Mouse (Mus musculus): ENCODE results near the gene Lrp8. TPM values are rescaled to one million over a fixed set of nuclear protein-coding genes. Genes with fewer than 3 reads are reported as not detected.

The Lrp8 gene
- polyA plus RNA-seq, 1 experiment from 2014 or later, result 3.1 TPM

DNA sequence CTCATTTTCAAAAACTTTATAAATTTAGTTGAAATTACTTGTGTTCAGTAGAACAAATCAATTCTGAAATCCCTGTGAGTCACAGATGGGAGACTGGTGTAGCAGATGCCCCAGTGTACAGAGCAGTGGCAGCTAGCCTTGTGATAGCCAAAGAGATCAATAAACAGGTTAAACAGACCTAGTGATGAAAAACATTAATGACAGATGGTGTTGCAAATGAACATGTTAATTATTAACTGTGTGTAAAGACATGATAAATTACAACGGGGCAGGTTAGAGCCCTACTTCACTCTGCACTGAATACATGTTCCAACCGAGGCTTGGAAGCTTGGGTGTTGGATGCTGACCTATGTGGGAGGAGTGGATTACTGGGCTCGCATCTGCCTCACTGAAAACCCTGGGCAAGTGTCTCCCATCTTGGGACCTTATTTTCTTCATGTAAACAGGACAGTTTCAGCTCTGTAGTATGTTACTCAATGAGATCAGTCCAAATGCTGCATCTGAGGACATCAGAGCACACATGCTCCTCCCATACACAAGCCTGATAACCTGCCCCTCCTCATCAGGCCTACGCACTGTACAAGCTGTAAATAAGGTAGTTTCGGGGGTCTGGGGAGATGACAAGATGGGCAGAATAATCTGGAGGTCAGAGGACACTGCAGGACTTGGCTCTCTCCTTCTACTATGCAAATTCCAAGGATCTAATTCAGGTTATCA lies 97.3 kb downstream of the Lrp8 start:
- Histone ChIP-seq H3K36me3 (peaks cover 23% of the 10 kb centered on the region; the same call in 1 of the 2 replicates), H3K4me2 (no peak overlapping the region), H3K27me3 (replicated peaks) (no peaks in the 10 kb centered on the region), H3K4me3 (replicated peaks) (no peak overlapping the region), H3K9ac (no peak overlapping the region), H3K4me1 (peaks cover 3% of the 10 kb centered on the region; the same call in 1 of the 2 replicates), H3K27ac (peak overlapping the region; percentile 44; the same call in 1 of the 2 replicates), H3K9me3 (no peaks in the 10 kb centered on the region)
- WGBS, result 67% methylated on average over 5 of the region's 5 CpGs
- ATAC-seq (ENCODE audit: insufficient read depth, low FRiP score, low read depth), result peak; percentile 62; the same call in 1 of the 2 replicates

DNA sequence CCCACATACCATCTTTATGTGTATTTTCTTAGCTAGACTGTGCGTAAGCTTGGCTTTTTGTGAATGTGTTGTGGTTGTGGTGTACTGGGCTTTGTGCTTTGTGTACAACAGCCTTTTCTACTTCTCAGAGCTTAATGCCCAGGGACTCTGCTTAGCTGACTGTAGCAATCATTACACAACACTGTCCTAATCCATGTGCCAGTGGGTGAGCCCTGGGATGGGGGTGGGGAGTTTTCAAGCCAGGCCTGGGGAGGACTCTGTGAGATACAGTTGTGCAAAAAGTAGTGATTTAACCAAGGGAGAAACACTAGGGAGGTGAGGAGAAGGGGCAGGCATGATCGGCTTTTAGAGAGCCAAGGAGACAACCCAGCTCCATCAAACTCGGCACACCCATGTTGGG lies 98.1 kb downstream of the Lrp8 start:
- H3K36me3 ChIP-seq, result peaks cover 23% of the 10 kb centered on the region
- no peak overlapping the region for H3K9ac ChIP-seq
- no peaks in the 10 kb centered on the region for H3K9me3 ChIP-seq
- peaks cover 3% of the 10 kb centered on the region; the same call in 1 of the 2 replicates for H3K4me1 ChIP-seq
- H3K4me2 ChIP-seq, result no peak overlapping the region
- H3K27ac ChIP-seq, result peak overlapping the region; percentile 44; the same call in 1 of the 2 replicates
- H3K27me3 ChIP-seq (replicated peaks), result no peaks in the 10 kb centered on the region
- WGBS, result 87% methylated on average over 3 of the region's 3 CpGs
- ATAC-seq (ENCODE audit: insufficient read depth, low FRiP score, low read depth), result no peak
- H3K4me3 ChIP-seq (replicated peaks), result no peak overlapping the region

DNA sequence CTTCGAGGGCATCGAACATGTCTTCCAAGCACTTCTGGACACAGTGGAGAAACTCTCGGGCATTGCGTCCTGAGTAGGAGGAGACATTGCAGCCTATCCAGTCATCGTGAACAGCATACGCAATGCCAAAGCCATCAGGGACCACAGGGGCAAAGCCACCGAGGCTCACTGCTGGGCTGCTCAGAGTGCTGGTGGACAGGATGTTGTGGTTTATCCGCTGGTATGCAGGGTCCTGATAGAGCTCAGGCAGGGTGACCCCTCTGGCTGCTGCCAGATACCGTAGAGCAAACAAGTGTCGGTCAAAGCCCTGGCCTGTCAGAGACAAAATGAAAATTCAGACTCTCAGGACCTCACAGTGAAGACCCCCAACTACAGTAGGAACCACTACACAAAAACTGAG lies 102.2 kb downstream of the Lrp8 start:
- peaks cover 43% of the 10 kb centered on the region for H3K36me3 ChIP-seq
- no peak overlapping the region for H3K9ac ChIP-seq
- no peak overlapping the region for H3K27ac ChIP-seq
- no peak overlapping the region for H3K4me3 ChIP-seq (replicated peaks)
- peaks cover 3% of the 10 kb centered on the region; the same call in 1 of the 2 replicates for H3K4me1 ChIP-seq
- no peaks in the 10 kb centered on the region for H3K9me3 ChIP-seq
- no peak overlapping the region for H3K4me2 ChIP-seq
- no peaks in the 10 kb centered on the region for H3K27me3 ChIP-seq (replicated peaks)
- ATAC-seq (ENCODE audit: insufficient read depth, low FRiP score, low read depth), result no peak
- 85% methylated on average over 10 of the region's 10 CpGs for WGBS

DNA sequence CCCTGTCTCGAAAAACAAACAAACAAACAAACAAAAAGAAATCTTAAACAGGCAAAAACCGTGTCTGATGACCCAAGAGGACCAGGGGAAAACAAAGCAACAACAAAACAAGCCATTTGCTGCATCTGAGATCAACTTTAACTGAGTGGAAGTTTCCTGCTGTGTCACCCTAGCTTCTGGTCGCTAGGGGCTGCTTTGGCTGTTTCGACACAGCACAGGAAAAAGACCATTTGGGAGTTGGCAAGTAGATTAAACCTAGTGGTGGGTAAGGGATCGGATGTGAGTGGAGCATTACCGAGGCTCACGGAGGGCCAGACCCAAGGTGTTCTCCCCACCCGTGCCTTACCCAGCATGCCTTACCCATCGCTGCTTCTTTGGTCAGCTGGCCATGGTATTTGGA lies 104.5 kb downstream of the Lrp8 start:
- 87% methylated on average over 9 of the region's 9 CpGs for WGBS
- Histone ChIP-seq H3K4me1 (no peaks in the 10 kb centered on the region), H3K4me2 (no peak overlapping the region), H3K4me3 (replicated peaks) (no peak overlapping the region), H3K36me3 (peaks cover 50% of the 10 kb centered on the region), H3K27ac (no peak overlapping the region), H3K9ac (no peak overlapping the region), H3K27me3 (replicated peaks) (no peaks in the 10 kb centered on the region), H3K9me3 (no peaks in the 10 kb centered on the region)
- ATAC-seq (ENCODE audit: insufficient read depth, low FRiP score, low read depth), result no peak

DNA sequence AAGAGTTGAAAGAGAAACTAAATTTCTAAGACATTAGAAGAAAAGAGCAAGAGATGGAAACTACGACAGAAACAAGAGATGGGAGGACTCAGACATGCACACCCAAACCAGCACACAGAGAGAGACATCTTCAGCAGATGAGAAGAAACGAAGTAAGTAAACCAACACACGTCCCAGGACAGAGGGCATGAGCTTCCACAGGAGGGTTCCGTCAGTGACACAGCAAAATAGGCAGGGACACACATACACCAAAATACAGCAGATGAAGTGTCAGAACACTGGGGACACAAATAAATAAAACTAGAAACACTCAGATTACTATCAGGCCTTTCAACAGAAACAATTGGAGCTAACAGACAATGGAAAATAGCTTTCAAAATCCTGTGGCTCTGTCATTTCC lies 108.0 kb downstream of the Lrp8 start:
- Histone ChIP-seq H3K27ac (no peak overlapping the region), H3K4me1 (no peaks in the 10 kb centered on the region), H3K4me2 (no peak overlapping the region), H3K9me3 (no peaks in the 10 kb centered on the region), H3K36me3 (peaks cover 50% of the 10 kb centered on the region), H3K9ac (no peak overlapping the region), H3K4me3 (replicated peaks) (no peak overlapping the region), H3K27me3 (replicated peaks) (no peaks in the 10 kb centered on the region)
- ATAC-seq (ENCODE audit: insufficient read depth, low FRiP score, low read depth), result no peak
- 83% methylated on average over 4 of the region's 4 CpGs for WGBS

DNA sequence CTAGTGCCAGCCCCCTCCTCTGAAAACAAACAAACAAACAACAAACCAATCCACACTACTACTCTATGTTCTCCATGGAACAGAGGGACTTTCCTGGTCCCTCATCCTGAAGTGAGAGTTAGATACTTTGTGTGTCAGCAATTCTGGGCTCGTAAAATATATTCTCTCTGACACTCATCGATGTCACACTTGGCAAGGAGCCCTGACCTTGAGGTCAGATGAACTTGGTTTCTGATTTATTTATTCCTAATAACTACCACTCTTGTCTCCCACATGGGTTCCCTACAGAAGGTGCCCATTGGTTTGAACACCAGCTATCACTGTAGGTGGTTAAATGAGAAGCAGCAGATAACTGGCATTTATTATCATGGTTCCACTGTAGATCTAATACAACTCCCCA lies 118.3 kb downstream of the Lrp8 start:
- H3K27ac ChIP-seq, result no peak overlapping the region

DNA sequence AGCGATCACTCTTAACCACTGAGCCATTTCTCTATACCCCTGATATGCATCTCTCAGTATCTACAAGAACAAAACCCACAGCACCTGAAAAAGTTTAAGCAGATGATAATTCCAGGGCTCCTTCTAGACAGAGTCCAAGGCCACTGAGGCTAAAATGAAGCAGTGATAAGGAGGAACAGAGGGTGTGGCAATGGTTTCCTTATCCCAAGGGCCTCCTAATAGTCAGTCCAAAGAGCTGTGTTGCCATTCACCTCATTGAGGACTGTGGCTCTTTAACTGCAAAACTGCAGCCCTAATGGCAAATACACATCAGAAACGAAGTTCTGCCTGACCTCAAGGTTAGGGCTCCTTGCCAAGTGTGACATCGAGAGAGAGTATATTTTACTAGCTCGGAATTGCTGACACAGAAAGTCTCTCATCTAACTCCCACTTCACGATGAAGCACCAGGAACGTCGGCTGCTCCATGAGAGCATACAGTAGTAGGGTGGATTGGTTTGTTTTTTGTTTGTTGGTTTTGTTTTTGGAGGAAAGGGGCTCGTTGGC lies 119.2 kb downstream of the Lrp8 start:
- Histone ChIP-seq H3K27ac (peak overlapping the region; percentile 21; the same call in 1 of the 2 replicates), H3K9ac (no peak overlapping the region), H3K27me3 (replicated peaks) (no peaks in the 10 kb centered on the region), H3K4me1 (peaks cover 7% of the 10 kb centered on the region), H3K36me3 (no peaks in the 10 kb centered on the region), H3K4me2 (peak overlapping the region; percentile 71; the same call in 1 of the 2 replicates), H3K9me3 (no peaks in the 10 kb centered on the region), H3K4me3 (replicated peaks) (no peak overlapping the region)
- WGBS, result 52% methylated on average over 8 of the region's 8 CpGs
- no peak for ATAC-seq (ENCODE audit: insufficient read depth, low FRiP score, low read depth)

More for the DNA sequence above, 118.3 kb downstream of the Lrp8 start:
- Histone ChIP-seq H3K4me2 (no peak overlapping the region), H3K4me3 (replicated peaks) (no peak overlapping the region), H3K9ac (no peak overlapping the region), H3K36me3 (no peaks in the 10 kb centered on the region), H3K27me3 (replicated peaks) (no peaks in the 10 kb centered on the region), H3K4me1 (peaks cover 7% of the 10 kb centered on the region), H3K9me3 (no peaks in the 10 kb centered on the region)
- WGBS, result 82% methylated on average over 2 of the region's 2 CpGs
- no peak for ATAC-seq (ENCODE audit: insufficient read depth, low FRiP score, low read depth)

DNA sequence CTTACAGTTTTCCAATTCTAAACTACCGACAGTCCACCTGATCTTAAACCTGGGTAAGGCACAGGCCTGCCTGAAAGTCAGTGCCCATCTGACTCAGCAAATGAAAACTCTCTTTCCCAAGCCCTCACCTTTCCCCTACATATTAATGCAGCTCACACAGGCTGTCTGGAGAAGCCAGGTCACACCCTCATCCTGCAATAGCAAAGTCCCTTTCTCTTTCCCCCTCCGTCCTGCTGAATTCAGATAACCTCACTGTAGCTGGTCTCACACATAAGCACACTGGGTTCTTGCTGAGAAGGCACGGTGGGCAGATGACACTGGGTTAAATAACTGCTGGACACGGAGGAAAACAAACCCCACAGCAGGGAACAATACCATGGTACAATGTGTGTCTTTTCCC lies 119.9 kb downstream of the Lrp8 start:
- no peaks in the 10 kb centered on the region for H3K27me3 ChIP-seq (replicated peaks)
- H3K36me3 ChIP-seq, result no peaks in the 10 kb centered on the region
- H3K4me2 ChIP-seq, result peak overlapping the region; percentile 71
- 56% methylated on average over 4 of the region's 4 CpGs for WGBS
- H3K9ac ChIP-seq, result no peak overlapping the region
- H3K4me1 ChIP-seq, result peaks cover 7% of the 10 kb centered on the region
- ATAC-seq (ENCODE audit: insufficient read depth, low FRiP score, low read depth), result peak; percentile 52
- no peaks in the 10 kb centered on the region for H3K9me3 ChIP-seq
- peak overlapping the region; percentile 36; the same call in 1 of the 2 replicates for H3K27ac ChIP-seq
- H3K4me3 ChIP-seq (replicated peaks), result peak overlapping the region; percentile 84

DNA sequence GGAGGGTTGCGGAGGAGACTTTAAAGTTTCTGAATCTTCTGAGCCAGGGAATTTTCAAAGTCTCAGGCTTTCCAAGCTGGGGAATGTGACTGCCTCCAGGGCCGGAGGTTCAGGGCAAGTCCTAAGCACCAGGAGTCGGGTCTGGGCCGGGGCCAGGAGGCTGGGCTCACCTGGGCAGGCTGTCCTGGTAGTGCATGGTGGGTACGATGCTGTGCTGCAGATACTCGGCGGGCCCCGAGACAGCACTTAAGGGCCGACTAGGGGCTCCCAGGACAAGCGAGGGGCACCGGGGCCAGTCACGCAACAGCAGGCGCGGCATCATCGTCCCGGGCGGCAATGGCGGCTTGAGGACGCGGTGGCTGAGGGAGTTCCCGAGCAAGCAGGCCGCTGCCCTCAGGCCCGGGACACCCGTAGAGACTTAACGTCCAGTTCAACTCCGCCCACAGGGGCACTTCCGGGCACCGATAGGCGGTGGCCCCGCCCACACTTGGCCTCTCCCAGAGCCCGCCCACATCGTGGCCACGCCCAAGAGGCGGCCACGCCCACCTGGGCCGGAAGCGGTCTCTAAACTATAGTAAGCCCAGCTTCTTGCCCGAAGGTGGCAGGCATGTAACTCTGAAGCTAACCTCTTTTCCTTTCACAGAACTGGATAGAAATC lies 121.2 kb downstream of the Lrp8 start, which contains the start of gene Cpt2:
Gene Cpt2 (minus strand): TSS at position 466 of the 658 bp plus-strand sequence.
- peak within 1 kb of the TSS; percentile 71 for H3K4me2 ChIP-seq
- no peaks in the 10 kb centered on the region for H3K27me3 ChIP-seq (replicated peaks)
- WGBS, result under 1% methylated on average over 38 of the region's 38 CpGs

DNA sequence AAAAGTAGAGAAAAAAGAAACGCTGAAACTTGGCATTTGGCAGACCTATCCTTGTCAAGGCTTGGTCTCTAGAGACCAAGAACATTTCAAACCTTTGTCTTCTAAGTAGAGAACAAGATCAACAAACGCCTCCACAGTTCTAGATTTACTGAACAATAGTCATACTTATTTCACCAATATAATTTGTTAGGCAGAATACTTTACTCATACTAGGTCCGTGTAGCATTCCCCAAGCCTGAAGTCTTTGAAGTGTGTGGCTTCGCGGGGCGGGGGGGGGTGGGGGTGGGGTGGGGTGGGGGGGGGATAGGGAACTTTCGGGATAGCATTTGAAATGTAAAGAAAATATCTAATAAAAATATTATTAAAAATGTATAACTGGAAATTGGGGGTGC lies 121.7 kb downstream of the Lrp8 start:
- peaks cover 7% of the 10 kb centered on the region for H3K4me1 ChIP-seq
- 39% methylated on average over 7 of the region's 7 CpGs for WGBS
- H3K9me3 ChIP-seq, result no peaks in the 10 kb centered on the region
- no peak for ATAC-seq (ENCODE audit: insufficient read depth, low FRiP score, low read depth)
- H3K4me2 ChIP-seq, result peak overlapping the region; percentile 71
- peak overlapping the region; percentile 84 for H3K4me3 ChIP-seq (replicated peaks)
- H3K27ac ChIP-seq, result peak overlapping the region; percentile 52; the same call in 1 of the 2 replicates
- no peaks in the 10 kb centered on the region for H3K27me3 ChIP-seq (replicated peaks)
- no peak overlapping the region for H3K9ac ChIP-seq
- H3K36me3 ChIP-seq, result no peaks in the 10 kb centered on the region

More for the DNA sequence above, 121.2 kb downstream of the Lrp8 start, which contains the start of gene Cpt2:
- H3K4me1 ChIP-seq, result peaks cover 7% of the 10 kb centered on the region
- peak; percentile 94 for ATAC-seq (ENCODE audit: insufficient read depth, low FRiP score, low read depth)
- H3K27ac ChIP-seq, result peak within 1 kb of the TSS; percentile 90
- H3K4me3 ChIP-seq (replicated peaks), result peak within 1 kb of the TSS; percentile 84
- H3K9me3 ChIP-seq, result no peaks in the 10 kb centered on the region
- peak within 1 kb of the TSS; percentile 81 for H3K9ac ChIP-seq
- H3K36me3 ChIP-seq, result no peaks in the 10 kb centered on the region

Measured in stomach, embryonic 15.5 days (tissue).